Mouse (Mus musculus) liver, adult 2 months (tissue): ENCODE data around the gene Cdk19. TPM values are rescaled to one million over a fixed set of nuclear protein-coding genes. Genes with fewer than 3 reads are reported as not detected.

ENCODE experiments used
- DNase-seq: peaks from one replicate; pipeline ENCODE4 v3.0.0-alpha.2; 2011; ENCODE audit warnings: low read depth, low spot score; ENCODE audit errors: extremely low read depth
- H3K27ac ChIP-seq: fragments of 200-500 bp; replicated peaks from 2 replicates; pipeline ENCODE4 v1.5.1; 2012; ENCODE audit warnings: low read depth, mild to moderate bottlenecking, control low read depth, inconsistent platforms, low read length; ENCODE audit not compliant: insufficient read depth
- H3K27me3 ChIP-seq: fragments of 200-500 bp; 2 replicates; pipeline ENCODE4 v1.6.1; 2012; ENCODE audit warnings: mild to moderate bottlenecking, moderate library complexity, low read length, inconsistent platforms; ENCODE audit not compliant: control insufficient read depth, insufficient read depth
- H3K36me3 ChIP-seq: fragments of 200-500 bp; 2 replicates; pipeline ENCODE4 v1.6.1; 2012; ENCODE audit warnings: low read length, inconsistent platforms; ENCODE audit not compliant: control insufficient read depth, insufficient read depth
- H3K4me1 ChIP-seq: fragments of 200-500 bp; 2 replicates; pipeline ENCODE4 v1.6.1; 2011; ENCODE audit warnings: low read length; ENCODE audit not compliant: control insufficient read depth, insufficient read depth
- H3K4me3 ChIP-seq: fragments of 200-500 bp; 2 replicates; pipeline ENCODE4 v1.5.1; 2011; ENCODE audit warnings: low read depth, mild to moderate bottlenecking, control low read depth, low read length, moderate library complexity; ENCODE audit not compliant: insufficient read depth
- H3K79me2 ChIP-seq: fragments of 200-500 bp; 2 replicates; pipeline ENCODE4 v1.6.1; 2012; ENCODE audit warnings: inconsistent platforms, mild to moderate bottlenecking, low read length, moderate library complexity; ENCODE audit not compliant: control insufficient read depth, insufficient read depth
- H3K9ac ChIP-seq: fragments of 200-500 bp; 2 replicates; pipeline ENCODE4 v1.6.1; 2012; ENCODE audit warnings: low read depth, mild to moderate bottlenecking, control low read depth, inconsistent platforms, low read length
- CTCF ChIP-seq: fragments of 200-500 bp; IDR thresholded peaks from 2 replicates; pipeline ENCODE4 v1.5.1; 2011; ENCODE audit warnings: low read depth, low read length, control low read depth
- POLR2A ChIP-seq: fragments of 200-500 bp; IDR thresholded peaks from 2 replicates; pipeline ENCODE4 v1.6.1; 2011; ENCODE audit warnings: low read length, control low read depth; ENCODE audit not compliant: insufficient read depth; ENCODE audit errors: extremely low read depth
- WGBS: fragments of 180-500 bp; shearing (Covaris S2); methylation state at CpG from one replicate; pipeline ENCODE4 v1.1.7; 2018; 5-methylcytosine and 5-hydroxymethylcytosine counted together
- polyA plus RNA-seq: library from polyadenylated mRNA; depleted of rRNA; stranded (reverse); fragments of >200 nt; gene quantifications from 2 replicates; pipeline ENCODE4 v1.2.3, GENCODE M21; 2012
- total RNA-seq: library from RNA; depleted of rRNA; stranded (reverse); fragments of >200 nt; gene quantifications from 2 replicates; pipeline ENCODE4 v1.2.3, GENCODE M21; 2014

Gene Cdk19
- total and polyA plus RNA-seq, 2 experiments: 1.4 to 4.3 TPM

DNA sequence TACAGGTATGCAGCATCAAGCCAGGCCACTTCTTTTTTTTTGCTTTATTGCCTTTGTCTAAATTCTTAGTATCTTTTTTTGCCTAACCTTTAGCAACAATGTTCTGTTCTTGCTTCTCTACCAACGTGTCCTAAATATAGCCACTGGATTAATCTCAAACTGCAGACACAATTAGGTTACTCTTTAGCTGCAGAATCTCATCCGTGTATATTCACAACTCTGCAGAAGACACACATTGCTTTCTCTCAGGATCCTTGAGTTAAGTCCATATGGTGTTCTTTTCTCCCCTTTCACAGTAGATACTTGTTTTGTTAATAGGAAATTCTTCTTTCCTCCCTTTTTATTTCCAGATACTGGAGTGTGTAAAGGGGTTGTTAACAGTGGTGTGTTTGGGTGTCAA, 70.0 kb downstream of the Cdk19 start:
- no peak overlapping the region for H3K27ac ChIP-seq
- 95% methylated on average over 2 of the region's 2 CpGs for WGBS
- no peaks in the 10 kb centered on the region for H3K4me1 ChIP-seq
- no peak for DNase-seq
- TF ChIP-seq POLR2A (no peak), CTCF (no peak)
- H3K4me3 ChIP-seq: no peak overlapping the region
- H3K36me3 ChIP-seq: no peaks in the 10 kb centered on the region
- peaks cover 4% of the 10 kb centered on the region; the same call in 1 of the 2 replicates for H3K79me2 ChIP-seq
- H3K9ac ChIP-seq: no peak overlapping the region
- no peaks in the 10 kb centered on the region for H3K27me3 ChIP-seq

DNA sequence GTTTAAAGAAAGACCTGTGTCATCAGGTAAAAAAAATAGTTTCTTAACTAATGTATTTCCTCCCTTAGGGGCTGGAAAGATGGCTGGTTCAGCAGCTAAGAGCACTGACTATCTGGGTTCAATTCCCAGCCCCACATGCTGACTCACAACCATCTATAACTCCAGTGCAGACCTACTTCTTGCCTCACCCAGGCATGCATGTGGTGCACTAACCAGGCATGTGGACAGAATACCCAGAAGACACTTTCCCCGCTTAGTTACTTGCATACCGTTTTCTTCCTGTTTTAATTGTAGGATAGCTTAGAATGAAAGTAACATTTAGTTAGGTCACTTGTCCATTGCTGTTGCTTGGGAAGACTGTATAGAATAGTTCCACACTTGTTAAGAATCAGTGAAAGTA, 72.0 kb downstream of the Cdk19 start:
- no peaks in the 10 kb centered on the region for H3K27me3 ChIP-seq
- no peak for DNase-seq
- TF ChIP-seq CTCF: no peak
- no peak for TF ChIP-seq POLR2A
- H3K4me1 ChIP-seq: no peaks in the 10 kb centered on the region
- 91% methylated on average over 2 of the region's 2 CpGs for WGBS
- H3K4me3 ChIP-seq: no peak overlapping the region
- H3K36me3 ChIP-seq: no peaks in the 10 kb centered on the region
- H3K79me2 ChIP-seq: peaks cover 8% of the 10 kb centered on the region; the same call in 1 of the 2 replicates
- no peak overlapping the region for H3K27ac ChIP-seq
- H3K9ac ChIP-seq: no peak overlapping the region

GRCm38 (mm10) chr10:40416944-40417343, 77.6 kb downstream of the Cdk19 start:
- 84% methylated on average over 7 of the region's 7 CpGs for WGBS
- DNase-seq: no peak

GRCm38 (mm10) chr10:40419841-40420240, 80.5 kb downstream of the Cdk19 start:
- H3K27me3 ChIP-seq: no peaks in the 10 kb centered on the region
- no peak overlapping the region for H3K9ac ChIP-seq
- H3K79me2 ChIP-seq: peaks cover 9% of the 10 kb centered on the region; the same call in 1 of the 2 replicates
- TF ChIP-seq CTCF: no peak
- no peak for TF ChIP-seq POLR2A
- no peak overlapping the region for H3K27ac ChIP-seq
- no peaks in the 10 kb centered on the region for H3K36me3 ChIP-seq
- no peaks in the 10 kb centered on the region for H3K4me1 ChIP-seq
- no peak overlapping the region for H3K4me3 ChIP-seq
- no peak for DNase-seq
- WGBS: 58% methylated on average over 4 of the region's 4 CpGs

More at GRCm38 (mm10) chr10:40416944-40417343, 77.6 kb downstream of the Cdk19 start:
- no peak for TF ChIP-seq CTCF
- no peak for TF ChIP-seq POLR2A
- H3K9ac ChIP-seq: no peak overlapping the region
- no peaks in the 10 kb centered on the region for H3K36me3 ChIP-seq
- peaks cover 14% of the 10 kb centered on the region; the same call in 1 of the 2 replicates for H3K79me2 ChIP-seq
- no peaks in the 10 kb centered on the region for H3K27me3 ChIP-seq
- no peaks in the 10 kb centered on the region for H3K4me1 ChIP-seq
- H3K4me3 ChIP-seq: no peak overlapping the region
- no peak overlapping the region for H3K27ac ChIP-seq

- H3K9ac ChIP-seq: no peak overlapping the region
- no peak for DNase-seq
- H3K36me3 ChIP-seq: no peaks in the 10 kb centered on the region
- H3K27me3 ChIP-seq: no peaks in the 10 kb centered on the region
- TF ChIP-seq CTCF (no peak), POLR2A (no peak)
- H3K79me2 ChIP-seq: peaks cover 8% of the 10 kb centered on the region; the same call in 1 of the 2 replicates
- 90% methylated on average over 2 of the region's 2 CpGs for WGBS
- H3K4me1 ChIP-seq: no peaks in the 10 kb centered on the region
- no peak overlapping the region for H3K4me3 ChIP-seq
- H3K27ac ChIP-seq: no peak overlapping the region
Measured at GRCm38 (mm10) chr10:40420703-40421102, 81.3 kb downstream of the Cdk19 start.

GRCm38 (mm10) chr10:40421724-40422123, 82.4 kb downstream of the Cdk19 start:
- no peak for TF ChIP-seq POLR2A
- TF ChIP-seq CTCF: no peak
- DNase-seq: no peak
- Histone ChIP-seq H3K36me3 (no peaks in the 10 kb centered on the region), H3K4me1 (no peaks in the 10 kb centered on the region), H3K27ac (no peak overlapping the region), H3K9ac (no peak overlapping the region), H3K79me2 (peaks cover 8% of the 10 kb centered on the region; the same call in 1 of the 2 replicates), H3K27me3 (no peaks in the 10 kb centered on the region), H3K4me3 (no peak overlapping the region)
- 92% methylated on average over 2 of the region's 2 CpGs for WGBS
